Mouse (Mus musculus): ENCODE results near the gene Gm17387. TPM values are rescaled to one million over a fixed set of nuclear protein-coding genes. Genes with fewer than 3 reads are reported as not detected.
A peak's percentile ranks its signal among the peaks of the same experiment; 100 is the strongest.

The Gm17387 gene
- polyA plus RNA-seq, 1 experiment: not detected

- no peak overlapping the region for H3K4me3 ChIP-seq (ENCODE audit: insufficient read depth, low read depth, low read length)
- H3K4me1 ChIP-seq (ENCODE audit: control insufficient read depth, insufficient read depth, low read length): peaks cover 22% of the 10 kb centered on the region
- H3K27ac ChIP-seq (ENCODE audit: insufficient read depth, low read depth, low read length): no peak overlapping the region
- WGBS: 94% methylated on average over 3 of the region's 3 CpGs
- TF ChIP-seq POLR2A (IDR thresholded peaks at IDR 0.05; ENCODE audit: insufficient read depth, low read depth, low read length) (no peak), CTCF (IDR thresholded peaks at IDR 0.05; ENCODE audit: insufficient read depth, low read depth, low read length) (no peak)
These were observed 34.4 kb downstream of the Gm17387 start for GRCm38 (mm10) chr7:141063353-141063752.

- Histone ChIP-seq H3K27ac (ENCODE audit: insufficient read depth, low read depth, low read length) (no peak overlapping the region), H3K4me3 (ENCODE audit: insufficient read depth, low read depth, low read length) (no peak overlapping the region), H3K4me1 (ENCODE audit: control insufficient read depth, insufficient read depth, low read length) (peaks cover 22% of the 10 kb centered on the region)
- 86% methylated on average over 7 of the region's 7 CpGs for WGBS
- TF ChIP-seq POLR2A (IDR thresholded peaks at IDR 0.05; ENCODE audit: insufficient read depth, low read depth, low read length): no peak
- TF ChIP-seq CTCF (IDR thresholded peaks at IDR 0.05; ENCODE audit: insufficient read depth, low read depth, low read length): no peak
These were observed 35.2 kb downstream of the Gm17387 start for GRCm38 (mm10) chr7:141064175-141064574.

- Histone ChIP-seq H3K27ac (ENCODE audit: insufficient read depth, low read depth, low read length) (no peak overlapping the region), H3K4me1 (ENCODE audit: control insufficient read depth, insufficient read depth, low read length) (peaks cover 22% of the 10 kb centered on the region), H3K4me3 (ENCODE audit: insufficient read depth, low read depth, low read length) (no peak overlapping the region)
- TF ChIP-seq CTCF (IDR thresholded peaks at IDR 0.05; ENCODE audit: insufficient read depth, low read depth, low read length): no peak
- TF ChIP-seq POLR2A (IDR thresholded peaks at IDR 0.05; ENCODE audit: insufficient read depth, low read depth, low read length): no peak
- 90% methylated on average over 7 of the region's 7 CpGs for WGBS
These were observed 35.6 kb downstream of the Gm17387 start for GRCm38 (mm10) chr7:141064576-141064975.

DNA sequence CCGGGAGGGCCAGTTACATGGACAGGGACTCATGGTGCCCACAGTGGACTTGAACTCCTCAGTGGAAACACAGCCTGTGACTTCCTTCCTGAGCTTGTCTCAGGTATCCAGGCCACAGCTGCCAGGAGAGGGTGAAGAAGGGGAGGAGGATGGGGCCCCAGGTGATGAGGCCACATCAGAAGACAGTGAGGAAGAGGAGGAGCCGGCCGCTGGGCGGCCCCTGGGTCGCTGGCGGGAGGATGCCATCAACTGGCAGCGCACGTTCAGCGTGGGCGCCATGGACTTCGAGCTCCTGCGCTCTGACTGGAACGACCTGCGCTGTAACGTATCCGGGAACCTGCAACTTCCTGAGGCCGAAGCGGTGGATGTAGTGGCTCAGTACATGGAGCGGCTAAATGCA, 39.4 kb downstream of the Gm17387 start:
- TF ChIP-seq CTCF (IDR thresholded peaks at IDR 0.05; ENCODE audit: insufficient read depth, low read depth, low read length) (no peak), POLR2A (IDR thresholded peaks at IDR 0.05; ENCODE audit: insufficient read depth, low read depth, low read length) (no peak)
- Histone ChIP-seq H3K4me3 (ENCODE audit: insufficient read depth, low read depth, low read length) (no peak overlapping the region), H3K4me1 (ENCODE audit: control insufficient read depth, insufficient read depth, low read length) (peaks cover 17% of the 10 kb centered on the region), H3K27ac (ENCODE audit: insufficient read depth, low read depth, low read length) (no peak overlapping the region)
- WGBS: 84% methylated on average over 19 of the region's 19 CpGs

DNA sequence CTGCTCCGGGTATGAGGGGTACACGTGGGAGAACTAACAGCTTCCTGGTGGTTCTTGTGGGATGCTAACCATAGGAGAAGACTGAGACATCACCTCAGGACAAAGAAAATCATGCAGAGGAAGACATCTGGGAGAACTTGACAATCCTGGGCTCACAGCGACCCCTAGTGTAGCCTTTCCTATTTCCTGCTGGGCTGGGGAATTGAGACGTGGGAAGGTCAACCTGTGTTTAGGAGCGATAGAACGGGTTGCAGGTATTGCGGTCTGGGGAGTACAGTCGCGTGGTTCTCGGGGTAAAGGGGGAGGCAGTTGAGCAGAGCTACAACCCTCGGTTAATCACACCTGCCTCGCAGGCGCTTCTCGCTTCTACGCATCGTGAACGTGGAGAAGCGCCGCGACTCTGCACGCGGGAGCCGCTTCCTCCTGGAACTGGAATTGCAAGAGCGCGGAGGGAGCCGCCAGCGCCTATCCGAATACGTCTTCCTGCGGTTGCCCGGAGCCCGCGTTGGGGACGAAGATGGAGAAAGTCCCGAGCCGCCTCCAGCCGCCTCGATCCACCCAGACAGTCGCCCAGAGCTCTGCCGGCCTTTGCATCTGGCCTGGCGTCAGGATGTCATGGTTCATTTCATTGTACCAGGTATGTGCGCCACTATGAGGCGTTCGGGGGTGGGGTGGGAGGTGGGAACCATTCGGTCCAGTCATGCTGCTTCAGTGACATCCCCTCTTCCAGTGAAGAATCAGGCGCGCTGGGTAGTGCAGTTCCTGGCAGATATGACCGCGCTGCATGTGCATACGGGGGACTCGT, 41.3 kb downstream of the Gm17387 start:
- H3K4me1 ChIP-seq (ENCODE audit: control insufficient read depth, insufficient read depth, low read length): peaks cover 17% of the 10 kb centered on the region
- H3K27ac ChIP-seq (ENCODE audit: insufficient read depth, low read depth, low read length): peak overlapping the region; percentile 47
- under 1% methylated on average over 51 of the region's 51 CpGs for WGBS
- H3K4me3 ChIP-seq (ENCODE audit: insufficient read depth, low read depth, low read length): peak overlapping the region; percentile 53
- TF ChIP-seq POLR2A (IDR thresholded peaks at IDR 0.05; ENCODE audit: insufficient read depth, low read depth, low read length) (peak; percentile 46; the same call in 1 of the 2 replicates), CTCF (IDR thresholded peaks at IDR 0.05; ENCODE audit: insufficient read depth, low read depth, low read length) (peak; percentile 41)

DNA sequence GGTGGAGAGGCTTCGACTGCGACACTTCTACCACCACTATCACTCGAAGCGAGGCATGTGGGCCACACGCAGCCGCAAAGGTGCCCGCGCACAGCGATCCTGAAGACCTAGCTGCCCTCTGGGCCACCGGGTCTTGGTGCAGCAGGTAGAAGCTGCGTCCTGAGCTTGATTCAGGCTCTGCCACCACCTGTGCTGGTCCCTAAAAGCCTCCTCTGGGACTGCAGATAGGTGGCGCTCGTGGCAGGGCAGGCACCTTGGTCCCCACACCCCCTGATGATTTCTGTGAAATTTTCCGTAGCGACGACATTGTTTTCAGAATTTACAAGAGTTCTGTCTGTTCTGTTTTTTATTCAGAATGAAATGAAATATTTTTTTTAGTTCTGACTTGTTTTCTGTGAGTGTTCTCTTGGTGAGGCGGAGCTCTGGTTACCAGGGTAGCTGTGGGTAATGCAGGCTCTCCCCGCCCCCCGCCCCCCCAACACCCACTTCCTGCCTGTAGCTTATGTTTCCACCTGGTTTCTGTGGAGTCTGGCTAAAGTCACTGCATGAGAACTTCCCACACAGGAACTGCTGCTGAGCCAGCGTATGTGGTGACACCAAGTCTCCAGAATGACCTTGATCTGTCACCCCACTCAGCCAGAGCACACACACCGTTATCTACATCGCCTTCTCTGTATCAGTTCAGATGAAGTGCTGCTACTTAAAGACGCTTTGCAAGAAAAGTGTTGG, 43.2 kb downstream of the Gm17387 start:
- no peak overlapping the region for H3K4me3 ChIP-seq (ENCODE audit: insufficient read depth, low read depth, low read length)
- no peak overlapping the region for H3K27ac ChIP-seq (ENCODE audit: insufficient read depth, low read depth, low read length)
- TF ChIP-seq POLR2A (IDR thresholded peaks at IDR 0.05; ENCODE audit: insufficient read depth, low read depth, low read length) (no peak), CTCF (IDR thresholded peaks at IDR 0.05; ENCODE audit: insufficient read depth, low read depth, low read length) (peak; percentile 33; the same call in 1 of the 2 replicates)
- 45% methylated on average over 23 of the region's 23 CpGs for WGBS
- peaks cover 15% of the 10 kb centered on the region for H3K4me1 ChIP-seq (ENCODE audit: control insufficient read depth, insufficient read depth, low read length)

DNA sequence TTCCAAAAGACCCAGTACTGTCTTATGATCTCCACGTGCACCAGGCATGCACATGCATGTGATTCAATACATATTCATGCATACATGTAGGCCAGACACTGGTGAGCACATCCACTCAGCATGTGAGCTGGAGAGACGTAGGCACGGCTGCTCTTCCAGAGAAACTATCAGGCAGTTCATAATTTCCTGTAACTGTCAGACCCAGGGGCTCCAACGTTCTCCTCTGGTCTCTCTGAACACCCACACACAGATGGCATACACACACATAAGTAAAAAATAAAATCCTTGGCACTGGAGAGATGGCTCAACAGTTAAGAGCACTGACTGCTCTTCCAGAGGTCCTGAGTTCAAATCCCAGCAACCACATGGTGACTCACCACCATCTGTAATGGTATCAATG, 44.9 kb downstream of the Gm17387 start:
- WGBS: 74% methylated on average over 4 of the region's 4 CpGs
- no peak overlapping the region for H3K27ac ChIP-seq (ENCODE audit: insufficient read depth, low read depth, low read length)
- no peak overlapping the region for H3K4me3 ChIP-seq (ENCODE audit: insufficient read depth, low read depth, low read length)
- TF ChIP-seq POLR2A (IDR thresholded peaks at IDR 0.05; ENCODE audit: insufficient read depth, low read depth, low read length): no peak
- no peak for TF ChIP-seq CTCF (IDR thresholded peaks at IDR 0.05; ENCODE audit: insufficient read depth, low read depth, low read length)
- H3K4me1 ChIP-seq (ENCODE audit: control insufficient read depth, insufficient read depth, low read length): peaks cover 15% of the 10 kb centered on the region

DNA sequence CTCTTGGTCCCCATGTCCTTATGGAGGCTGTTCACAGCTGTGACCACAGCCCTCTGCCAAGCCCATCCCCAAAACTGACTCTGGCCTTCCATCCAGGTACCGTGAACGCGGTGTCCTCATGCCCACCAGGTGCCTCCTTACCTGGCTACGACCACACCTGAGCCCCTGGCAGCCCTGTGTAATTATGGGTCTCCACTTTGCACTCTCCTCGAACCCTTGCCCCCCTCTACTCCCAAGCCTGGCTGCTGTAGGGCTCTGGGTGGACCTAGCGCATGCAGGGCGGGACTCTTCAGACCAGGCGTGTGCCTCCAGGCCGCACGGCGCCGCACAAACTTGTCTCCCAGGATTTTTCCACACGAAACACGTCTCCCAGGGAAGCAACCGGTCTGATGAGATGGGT, 48.9 kb downstream of the Gm17387 start, which contains the start of gene Pkp3:
TSS of gene Pkp3 (plus strand) at position 378 of the 400 bp plus-strand sequence.
- H3K27ac ChIP-seq (ENCODE audit: insufficient read depth, low read depth, low read length): no peak within 1 kb of the TSS
- no peak within 1 kb of the TSS for H3K4me3 ChIP-seq (ENCODE audit: insufficient read depth, low read depth, low read length)
- WGBS: 92% methylated on average over 15 of the region's 15 CpGs
- H3K4me1 ChIP-seq (ENCODE audit: control insufficient read depth, insufficient read depth, low read length): 0 out of 2 replicates have a peak, but pooled peaks cover 3% of the 10 kb centered on the region
- no peak for TF ChIP-seq CTCF (IDR thresholded peaks at IDR 0.05; ENCODE audit: insufficient read depth, low read depth, low read length)
- TF ChIP-seq POLR2A (IDR thresholded peaks at IDR 0.05; ENCODE audit: insufficient read depth, low read depth, low read length): no peak

DNA sequence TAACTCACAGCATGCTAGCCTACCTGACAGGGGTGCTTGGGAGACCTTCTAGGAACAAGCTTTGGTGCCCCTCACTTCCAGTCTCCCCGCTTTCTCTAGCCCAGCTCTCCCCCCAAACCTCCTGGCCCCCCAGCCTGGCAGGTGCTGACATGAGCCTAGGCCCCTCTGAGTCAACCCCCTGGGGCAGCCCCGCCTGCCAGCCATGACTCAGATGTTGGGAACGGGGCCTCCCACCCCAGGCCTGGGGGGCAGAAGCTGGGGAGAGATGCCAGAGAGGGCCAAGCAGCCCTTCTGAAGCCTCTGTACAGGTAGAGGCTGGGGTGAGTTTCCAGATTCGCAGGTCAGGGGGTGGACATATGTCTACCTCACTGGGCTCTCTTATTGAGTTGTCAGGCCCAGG, 49.9 kb downstream of the Gm17387 start:
- WGBS: 76% methylated on average over 4 of the region's 4 CpGs
- 0 out of 2 replicates have a peak, but pooled peaks cover 3% of the 10 kb centered on the region for H3K4me1 ChIP-seq (ENCODE audit: control insufficient read depth, insufficient read depth, low read length)
- TF ChIP-seq POLR2A (IDR thresholded peaks at IDR 0.05; ENCODE audit: insufficient read depth, low read depth, low read length) (no peak), CTCF (IDR thresholded peaks at IDR 0.05; ENCODE audit: insufficient read depth, low read depth, low read length) (no peak)

More for the DNA sequence above, 49.9 kb downstream of the Gm17387 start:
- Histone ChIP-seq H3K4me3 (ENCODE audit: insufficient read depth, low read depth, low read length) (no peak overlapping the region), H3K27ac (ENCODE audit: insufficient read depth, low read depth, low read length) (no peak overlapping the region)

Other genes starting within 250 kb of the Gm17387 start
- gene Syce1, start 241.3 kb upstream of the Gm17387 start, polyA plus RNA-seq (2012; ENCODE audit: insufficient read depth, insufficient read length, low replicate concordance, missing spikeins): not detected in 2 replicates
- not detected in 2 replicates for gene Zfp941, start 207.0 kb upstream of the Gm17387 start, polyA plus RNA-seq (2012; ENCODE audit: insufficient read depth, insufficient read length, low replicate concordance, missing spikeins)
- not detected in 2 replicates for gene Urah, start 194.1 kb upstream of the Gm17387 start, polyA plus RNA-seq (2012; ENCODE audit: insufficient read depth, insufficient read length, low replicate concordance, missing spikeins)
- not detected in 2 replicates for gene Scgb1c1, start 183.6 kb upstream of the Gm17387 start, polyA plus RNA-seq (2012; ENCODE audit: insufficient read depth, insufficient read length, low replicate concordance, missing spikeins)
- gene Odf3, start 181.3 kb upstream of the Gm17387 start, polyA plus RNA-seq (2012; ENCODE audit: insufficient read depth, insufficient read length, low replicate concordance, missing spikeins): not detected in 2 replicates
- gene Gm45785, start 172.8 kb upstream of the Gm17387 start, polyA plus RNA-seq (2012; ENCODE audit: insufficient read depth, insufficient read length, low replicate concordance, missing spikeins): not detected in 2 replicates
- not detected in 2 replicates for gene Ric8a, start 172.2 kb upstream of the Gm17387 start, polyA plus RNA-seq (2012; ENCODE audit: insufficient read depth, insufficient read length, low replicate concordance, missing spikeins)
- not detected in 2 replicates for gene Bet1l, start 171.6 kb upstream of the Gm17387 start, polyA plus RNA-seq (2012; ENCODE audit: insufficient read depth, insufficient read length, low replicate concordance, missing spikeins)
- not detected in 2 replicates for gene Psmd13, start 147.2 kb upstream of the Gm17387 start, polyA plus RNA-seq (2012; ENCODE audit: insufficient read depth, insufficient read length, low replicate concordance, missing spikeins)
- not detected in 2 replicates for gene Sirt3, start 146.8 kb upstream of the Gm17387 start, polyA plus RNA-seq (2012; ENCODE audit: insufficient read depth, insufficient read length, low replicate concordance, missing spikeins)
- gene Cox8b, start 128.7 kb upstream of the Gm17387 start, polyA plus RNA-seq (2012; ENCODE audit: insufficient read depth, insufficient read length, low replicate concordance, missing spikeins): not detected in 2 replicates
- gene Nlrp6, start 108.2 kb upstream of the Gm17387 start, polyA plus RNA-seq (2012; ENCODE audit: insufficient read depth, insufficient read length, low replicate concordance, missing spikeins): not detected in 2 replicates
- not detected in 2 replicates for gene Pgghg, start 87.7 kb upstream of the Gm17387 start, polyA plus RNA-seq (2012; ENCODE audit: insufficient read depth, insufficient read length, low replicate concordance, missing spikeins)
- gene Ifitm5, start 78.8 kb upstream of the Gm17387 start, polyA plus RNA-seq (2012; ENCODE audit: insufficient read depth, insufficient read length, low replicate concordance, missing spikeins): not detected in 2 replicates
- gene Gm45717, start 73.2 kb upstream of the Gm17387 start, polyA plus RNA-seq (2012; ENCODE audit: insufficient read depth, insufficient read length, low replicate concordance, missing spikeins): not detected in 2 replicates
- not detected in 2 replicates for gene Ifitm2, start 73.1 kb upstream of the Gm17387 start, polyA plus RNA-seq (2012; ENCODE audit: insufficient read depth, insufficient read length, low replicate concordance, missing spikeins)
- not detected in 2 replicates for gene Ifitm1, start 61.9 kb upstream of the Gm17387 start, polyA plus RNA-seq (2012; ENCODE audit: insufficient read depth, insufficient read length, low replicate concordance, missing spikeins)
- gene Ifitm3, start 18.4 kb upstream of the Gm17387 start, polyA plus RNA-seq (2012; ENCODE audit: insufficient read depth, insufficient read length, low replicate concordance, missing spikeins): not detected in 2 replicates
- not detected in 2 replicates for gene Ifitm6, start 11.2 kb upstream of the Gm17387 start, polyA plus RNA-seq (2012; ENCODE audit: insufficient read depth, insufficient read length, low replicate concordance, missing spikeins)
- not detected in 2 replicates for gene B4galnt4, start 32.0 kb downstream of the Gm17387 start, polyA plus RNA-seq (2012; ENCODE audit: insufficient read depth, insufficient read length, low replicate concordance, missing spikeins)
- gene Pkp3, start 49.1 kb downstream of the Gm17387 start, polyA plus RNA-seq (2012; ENCODE audit: insufficient read depth, insufficient read length, low replicate concordance, missing spikeins): not detected in 2 replicates
- not detected in 2 replicates for gene Sigirr, start 71.4 kb downstream of the Gm17387 start, polyA plus RNA-seq (2012; ENCODE audit: insufficient read depth, insufficient read length, low replicate concordance, missing spikeins)
- not detected in 2 replicates for gene Ano9, start 88.7 kb downstream of the Gm17387 start, polyA plus RNA-seq (2012; ENCODE audit: insufficient read depth, insufficient read length, low replicate concordance, missing spikeins)
- not detected in 2 replicates for gene Ptdss2, start 93.3 kb downstream of the Gm17387 start, polyA plus RNA-seq (2012; ENCODE audit: insufficient read depth, insufficient read length, low replicate concordance, missing spikeins)
- gene Rnh1, start 143.7 kb downstream of the Gm17387 start, polyA plus RNA-seq (2012; ENCODE audit: insufficient read depth, insufficient read length, low replicate concordance, missing spikeins): not detected in 2 replicates
- gene Hras, start 164.9 kb downstream of the Gm17387 start, polyA plus RNA-seq (2012; ENCODE audit: insufficient read depth, insufficient read length, low replicate concordance, missing spikeins): not detected in 2 replicates
- gene Lrrc56, start 165.0 kb downstream of the Gm17387 start, polyA plus RNA-seq (2012; ENCODE audit: insufficient read depth, insufficient read length, low replicate concordance, missing spikeins): not detected in 2 replicates
- not detected in 2 replicates for gene Lmntd2, start 184.9 kb downstream of the Gm17387 start, polyA plus RNA-seq (2012; ENCODE audit: insufficient read depth, insufficient read length, low replicate concordance, missing spikeins)
- gene Rassf7, start 186.7 kb downstream of the Gm17387 start, polyA plus RNA-seq (2012; ENCODE audit: insufficient read depth, insufficient read length, low replicate concordance, missing spikeins): not detected in 2 replicates
- gene Phrf1, start 199.7 kb downstream of the Gm17387 start, polyA plus RNA-seq (2012; ENCODE audit: insufficient read depth, insufficient read length, low replicate concordance, missing spikeins): not detected in 2 replicates
- gene Irf7, start 237.3 kb downstream of the Gm17387 start, polyA plus RNA-seq (2012; ENCODE audit: insufficient read depth, insufficient read length, low replicate concordance, missing spikeins): not detected in 2 replicates
- gene Cdhr5, start 247.7 kb downstream of the Gm17387 start, polyA plus RNA-seq (2012; ENCODE audit: insufficient read depth, insufficient read length, low replicate concordance, missing spikeins): not detected in 2 replicates

All from olfactory bulb, adult 2 months (tissue).